Mouse (Mus musculus) mature B cell (primary cell): Measurements from ENCODE around the gene Slc29a3.

Source experiments
- in situ Hi-C: fragments of 300-500 bp; cut with MboI; formaldehyde crosslinking; loops from 2 replicates; pipeline ENCODE4 v1.14.3; 2019

The Slc29a3 gene

DNA sequence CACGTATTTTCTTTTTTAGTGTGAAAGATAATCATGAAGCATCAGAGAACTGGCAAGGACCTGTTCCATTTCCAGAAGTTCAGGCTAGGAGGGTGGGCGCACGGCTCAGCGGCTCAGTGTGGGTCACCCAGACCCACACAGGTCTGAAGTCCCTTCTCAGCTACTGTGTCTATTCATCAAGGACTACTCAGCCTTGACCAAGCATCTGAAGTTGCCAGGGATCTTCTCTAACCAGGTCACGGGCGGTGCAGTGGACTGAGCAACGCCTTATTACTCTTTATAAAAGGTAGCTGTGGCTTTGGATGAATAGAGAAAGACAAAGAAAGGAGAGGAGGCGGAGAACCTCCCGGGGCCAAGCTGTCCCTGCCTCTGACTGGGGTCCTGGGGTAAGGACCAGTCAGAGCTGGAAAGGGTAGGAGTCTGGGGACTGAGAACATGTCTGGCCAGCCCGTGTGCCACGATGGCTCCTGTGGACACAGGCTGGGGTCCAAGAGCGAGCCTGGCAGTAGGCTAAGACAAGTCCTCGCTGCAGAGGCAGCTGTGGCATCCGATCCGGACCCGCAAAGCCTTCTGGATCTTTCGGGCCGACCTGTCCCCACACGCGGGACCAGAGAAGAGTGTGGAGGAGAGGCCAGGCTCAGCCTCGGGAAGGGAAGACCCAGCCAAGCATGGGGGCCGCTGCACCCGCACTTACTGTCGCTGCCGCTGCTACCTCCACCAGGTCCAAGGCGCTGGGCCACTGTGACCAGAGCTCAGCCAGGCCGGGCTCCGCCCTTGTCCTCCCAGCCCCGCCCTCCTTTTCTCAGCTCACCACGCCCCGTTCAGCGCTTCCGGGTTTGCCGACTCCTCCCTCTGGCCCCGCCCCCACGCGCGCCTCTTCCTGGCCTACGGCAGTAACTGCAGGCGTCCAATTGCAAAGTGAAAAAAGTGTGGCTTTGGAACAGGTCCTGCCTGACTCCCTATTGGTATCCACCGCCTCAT is at the start of gene Slc29a3:
Slc29a3 (minus strand) TSS at position 755 of the 981 bp plus-strand sequence.
- in situ Hi-C loops, result loop anchor here (5.0 to 10.0 kb wide), 3 partner anchors 220 to 458 kb away; no protein-coding TSS in a partner anchor

DNA sequence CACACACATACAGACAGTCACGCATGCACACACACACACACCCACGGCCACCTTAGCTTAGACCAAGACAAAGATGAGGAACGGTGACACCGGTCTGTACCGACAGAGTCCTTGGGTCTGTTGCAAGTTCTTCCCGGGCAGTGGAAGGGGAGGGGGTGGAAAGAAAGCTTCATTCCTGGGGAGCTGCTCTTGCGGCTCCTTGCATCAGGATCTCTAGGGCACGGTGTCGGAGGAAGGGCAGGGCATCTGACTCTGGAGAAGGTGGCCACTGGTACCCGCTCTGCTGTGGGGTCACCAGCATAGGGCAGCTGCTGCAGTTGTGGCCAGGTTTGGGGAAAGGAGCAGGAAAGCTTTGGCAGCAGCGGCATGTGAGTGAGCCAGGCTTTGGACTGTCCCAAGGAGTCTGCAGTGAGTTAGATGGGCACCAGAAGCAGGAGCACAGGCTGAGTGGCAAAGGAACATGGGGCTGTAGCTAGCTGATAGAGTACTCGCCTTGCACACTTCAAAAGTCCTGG is 49.4 kb upstream of the Slc29a3 start:
- in situ Hi-C loops, result no loop called here

DNA sequence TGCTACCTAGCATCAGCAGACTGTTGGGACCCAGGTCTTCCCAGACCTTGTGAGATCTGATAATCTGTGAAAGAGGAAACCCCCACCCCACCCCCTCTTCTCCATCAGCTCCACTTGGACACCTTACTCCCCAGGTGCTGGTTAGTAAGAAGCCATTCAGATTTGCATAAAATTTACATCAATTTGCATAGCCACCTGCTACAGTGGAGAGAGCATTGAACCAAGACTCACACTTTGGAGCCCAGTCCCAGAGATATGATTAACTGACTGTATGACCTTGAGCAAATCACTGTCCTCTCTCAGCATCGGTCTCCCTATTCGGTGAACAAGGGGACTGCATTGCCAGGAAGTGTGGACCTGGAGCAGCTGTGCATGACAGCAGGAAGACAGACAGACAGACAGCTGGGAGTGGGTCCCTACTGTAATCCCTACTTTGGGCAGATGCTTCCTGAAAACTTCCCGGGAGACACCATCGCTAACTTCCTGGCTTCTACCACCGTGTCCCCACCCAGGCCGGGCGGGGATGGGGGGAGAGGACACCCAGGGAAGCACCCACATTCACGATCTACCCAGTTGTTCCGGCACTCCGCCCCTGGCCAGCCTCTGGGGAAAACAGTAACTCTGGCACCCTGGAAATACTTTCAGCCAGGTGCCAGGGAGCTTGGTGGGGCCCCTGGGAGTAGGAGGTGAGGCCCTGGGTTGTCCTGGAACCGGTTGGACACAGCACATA is 48.7 kb upstream of the Slc29a3 start:
- in situ Hi-C loops, result no loop called here

DNA sequence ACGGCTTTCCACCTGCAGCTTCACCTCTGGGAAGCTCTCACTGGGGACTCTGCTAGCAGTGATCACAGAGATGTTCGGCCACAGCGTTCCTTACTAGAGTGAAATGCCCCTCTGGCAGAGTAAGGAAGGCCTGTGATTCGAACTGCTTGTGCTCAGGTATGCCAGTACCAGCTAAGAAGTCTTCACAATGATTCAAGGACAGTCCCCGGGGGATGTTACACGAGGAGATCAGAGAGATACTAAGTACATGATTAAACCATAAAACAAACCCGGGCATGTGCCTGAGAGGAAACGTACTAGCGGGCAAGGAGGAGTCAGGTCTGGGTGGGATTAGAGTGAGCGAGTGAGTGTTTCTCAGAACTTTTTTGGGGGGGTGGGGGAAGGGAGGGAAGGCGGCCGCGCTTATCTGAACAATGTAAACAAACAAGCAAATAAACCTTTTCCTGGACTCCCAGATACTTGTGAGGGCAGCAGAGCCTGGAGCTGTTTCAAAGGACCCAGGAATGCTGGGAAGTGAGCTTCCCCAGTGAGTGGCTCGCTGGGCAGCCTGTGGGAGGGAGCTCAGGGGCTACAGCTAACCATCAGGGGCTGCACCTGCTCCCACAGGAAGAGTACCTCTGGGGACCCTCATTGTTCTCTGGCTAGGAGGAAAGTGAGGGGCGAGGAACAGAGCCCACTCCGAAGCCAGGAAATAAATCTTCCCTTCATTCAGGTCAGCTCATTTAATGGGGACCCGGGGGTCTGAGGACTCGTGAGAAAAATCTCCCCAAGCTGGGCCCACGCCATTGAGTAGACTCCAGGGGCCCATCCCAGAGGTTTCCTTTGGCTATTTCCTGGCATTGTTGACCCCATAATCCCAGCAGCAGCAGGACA is 47.9 kb upstream of the Slc29a3 start:
- in situ Hi-C loops, result no loop called here

DNA sequence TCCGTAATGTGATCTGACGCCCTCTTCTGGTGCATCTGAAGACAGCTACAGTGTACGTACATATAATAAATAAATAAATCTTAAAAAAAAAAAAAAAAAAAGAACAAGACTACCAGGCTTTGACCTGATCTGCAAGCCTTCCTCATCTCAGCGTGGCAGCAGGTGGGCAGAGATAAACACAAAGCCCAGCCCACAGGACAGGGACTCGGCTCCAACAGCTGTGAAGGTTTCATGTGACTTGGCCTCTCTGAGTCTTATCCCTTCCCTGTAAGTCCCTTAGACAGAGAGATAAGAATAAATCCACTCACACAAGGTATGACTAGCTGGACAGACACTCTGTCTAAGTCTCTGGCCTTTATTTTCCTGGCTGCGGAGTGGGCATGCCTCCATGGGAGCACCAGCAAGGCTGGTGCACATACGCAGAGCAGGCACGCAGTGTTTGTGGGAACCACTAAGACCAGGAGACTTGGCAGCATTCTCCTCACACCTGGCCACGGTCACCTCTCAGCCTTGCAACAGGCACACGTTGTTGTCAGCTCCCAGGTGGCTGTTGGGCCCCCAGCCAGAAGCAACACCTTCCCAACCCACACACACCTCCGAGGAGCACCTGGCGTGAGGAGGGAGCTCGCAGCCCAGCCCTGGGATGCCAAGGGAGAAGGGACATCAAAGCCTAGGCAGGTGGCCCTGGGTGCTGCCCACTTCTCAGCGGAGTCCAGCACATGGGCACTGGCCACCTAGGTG is 45.3 kb upstream of the Slc29a3 start:
- in situ Hi-C loops, result no loop called here

DNA sequence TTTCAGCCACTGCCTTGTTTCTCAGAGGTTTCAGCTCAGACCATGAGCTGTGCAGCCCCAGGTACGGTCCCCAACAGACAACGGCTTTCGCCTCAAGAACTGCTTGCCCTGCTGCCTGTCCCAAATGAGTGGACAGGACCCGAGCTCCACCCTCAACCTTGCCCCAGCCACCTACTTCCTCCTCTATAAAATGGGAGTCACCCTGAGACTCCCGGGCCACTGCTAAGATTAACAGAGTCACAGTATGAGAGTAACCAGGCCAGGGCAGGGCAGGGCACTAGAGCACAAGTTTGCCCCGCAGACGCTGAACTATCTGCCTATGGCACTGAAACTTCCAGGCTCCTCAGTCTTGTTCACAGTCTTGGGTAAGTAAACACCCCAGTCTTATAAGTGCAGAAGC is 43.9 kb upstream of the Slc29a3 start:
- in situ Hi-C loops, result no loop called here

DNA sequence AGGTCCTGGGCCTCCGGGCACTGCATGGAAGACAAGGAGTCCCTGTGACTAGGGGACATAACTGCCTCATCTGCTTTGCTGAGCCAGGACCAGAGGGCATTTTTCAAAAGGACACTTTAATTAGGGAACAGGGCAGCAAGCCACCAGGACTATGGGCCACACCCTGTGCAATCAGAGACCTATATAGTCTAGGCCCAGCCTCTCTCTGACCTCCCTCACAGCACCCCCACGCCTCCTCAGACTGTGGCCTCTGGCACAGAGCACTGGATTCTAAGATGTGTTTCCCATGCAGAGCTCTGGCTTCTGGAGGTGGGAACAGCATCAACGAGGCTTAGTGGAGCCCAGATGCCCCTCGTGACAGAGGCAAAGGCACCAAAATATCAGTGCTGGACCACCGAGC is 43.4 kb upstream of the Slc29a3 start:
- in situ Hi-C loops, result no loop called here

DNA sequence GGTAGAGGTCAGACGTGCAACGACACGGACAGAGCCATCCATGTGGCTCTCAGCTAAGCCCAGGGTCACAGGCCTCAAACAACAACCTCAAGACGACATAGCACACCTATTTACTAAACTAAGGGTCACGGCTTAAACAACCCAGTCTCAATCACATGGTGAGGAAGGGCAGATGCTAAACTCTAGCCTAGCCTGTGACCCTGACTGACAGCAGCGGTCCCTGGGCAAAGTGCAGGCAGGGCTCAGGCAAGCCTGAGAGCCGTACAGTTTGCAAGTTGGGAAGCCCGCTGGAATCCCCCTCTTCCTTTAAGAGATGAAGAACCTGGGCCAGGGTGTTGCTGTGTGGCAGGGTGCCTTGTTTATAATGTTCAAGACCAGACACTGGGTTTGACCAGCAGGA is 42.2 kb upstream of the Slc29a3 start:
- in situ Hi-C loops, result no loop called here

DNA sequence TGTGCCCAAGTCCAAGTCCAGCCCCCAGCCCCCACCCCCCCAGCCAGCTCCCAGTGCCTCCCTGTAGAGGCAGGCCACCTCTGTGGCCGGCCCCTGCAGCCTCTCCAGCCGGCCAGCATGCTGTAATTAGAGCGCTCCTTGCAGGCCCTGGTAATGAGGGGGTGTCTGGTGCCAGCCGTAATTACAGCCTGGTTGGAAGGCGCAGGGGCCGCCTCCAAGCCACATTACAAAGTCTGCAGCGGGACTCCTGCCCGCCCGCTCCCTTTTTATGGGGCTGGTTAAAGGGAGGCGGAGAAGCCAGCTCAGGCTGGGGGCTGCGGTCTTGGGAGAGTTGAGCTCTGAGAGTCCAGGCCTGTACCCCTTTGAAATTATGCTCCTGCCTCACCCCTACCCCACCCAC is 41.8 kb upstream of the Slc29a3 start:
- in situ Hi-C loops, result no loop called here

DNA sequence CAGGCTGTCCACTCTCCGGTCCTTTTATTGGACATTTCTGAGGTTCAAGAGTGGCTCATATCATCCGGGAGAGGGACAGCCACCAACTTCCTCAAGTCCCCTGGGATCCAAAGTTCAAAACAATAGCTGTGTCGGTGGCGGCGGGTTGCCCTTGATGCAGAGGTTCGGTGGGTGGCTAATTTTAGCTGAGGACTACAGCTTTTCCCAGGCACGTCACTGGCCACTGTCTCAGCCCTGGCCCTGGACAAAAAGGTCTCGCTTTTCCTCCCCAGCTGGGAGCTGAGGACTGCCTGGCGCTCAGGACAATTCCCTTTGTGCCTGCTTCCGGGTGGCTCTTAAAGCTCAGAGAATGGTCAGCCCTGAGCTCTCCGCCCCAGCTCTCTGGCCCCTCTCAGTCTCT is 40.2 kb upstream of the Slc29a3 start:
- in situ Hi-C loops, result no loop called here

DNA sequence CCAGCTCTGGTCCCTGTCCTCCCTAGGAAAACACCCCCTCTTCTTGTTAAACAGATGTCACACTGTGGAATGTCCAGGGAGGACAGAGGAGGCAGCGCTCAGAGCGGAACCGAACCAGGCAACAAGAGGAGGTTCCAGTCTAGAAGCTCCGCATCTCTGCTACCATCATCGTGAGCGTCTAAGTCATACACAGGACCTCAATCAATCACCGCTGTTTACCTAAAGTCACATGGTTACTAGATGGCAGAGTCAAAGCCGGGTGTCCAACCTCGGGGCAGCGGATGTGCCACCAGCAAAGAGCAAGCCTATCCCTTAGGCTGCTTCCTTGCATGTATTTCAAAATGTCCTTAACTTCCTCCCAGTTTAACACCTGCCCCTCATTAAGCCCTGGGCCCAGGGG is 39.8 kb upstream of the Slc29a3 start:
- in situ Hi-C loops, result no loop called here

DNA sequence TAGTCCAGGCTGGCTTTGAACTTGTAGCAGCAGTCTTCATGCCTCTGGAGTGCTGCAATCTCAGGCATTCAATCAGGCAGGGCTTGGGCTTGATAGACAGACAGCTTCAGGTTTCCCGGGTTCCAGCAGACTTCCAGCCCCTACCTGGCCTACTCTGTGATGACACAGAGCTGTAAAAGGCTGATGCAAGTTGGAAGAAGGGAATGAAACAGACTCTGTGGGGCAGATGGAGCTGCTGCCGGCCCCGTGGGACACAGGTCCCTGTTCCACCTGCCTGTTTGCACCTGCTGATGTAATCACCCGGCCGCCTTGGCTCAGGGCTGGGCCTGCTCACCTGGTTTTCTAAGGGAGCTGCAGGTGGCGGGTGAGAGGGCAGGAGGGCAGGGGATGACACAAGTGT is 38.3 kb upstream of the Slc29a3 start:
- in situ Hi-C loops, result no loop called here

DNA sequence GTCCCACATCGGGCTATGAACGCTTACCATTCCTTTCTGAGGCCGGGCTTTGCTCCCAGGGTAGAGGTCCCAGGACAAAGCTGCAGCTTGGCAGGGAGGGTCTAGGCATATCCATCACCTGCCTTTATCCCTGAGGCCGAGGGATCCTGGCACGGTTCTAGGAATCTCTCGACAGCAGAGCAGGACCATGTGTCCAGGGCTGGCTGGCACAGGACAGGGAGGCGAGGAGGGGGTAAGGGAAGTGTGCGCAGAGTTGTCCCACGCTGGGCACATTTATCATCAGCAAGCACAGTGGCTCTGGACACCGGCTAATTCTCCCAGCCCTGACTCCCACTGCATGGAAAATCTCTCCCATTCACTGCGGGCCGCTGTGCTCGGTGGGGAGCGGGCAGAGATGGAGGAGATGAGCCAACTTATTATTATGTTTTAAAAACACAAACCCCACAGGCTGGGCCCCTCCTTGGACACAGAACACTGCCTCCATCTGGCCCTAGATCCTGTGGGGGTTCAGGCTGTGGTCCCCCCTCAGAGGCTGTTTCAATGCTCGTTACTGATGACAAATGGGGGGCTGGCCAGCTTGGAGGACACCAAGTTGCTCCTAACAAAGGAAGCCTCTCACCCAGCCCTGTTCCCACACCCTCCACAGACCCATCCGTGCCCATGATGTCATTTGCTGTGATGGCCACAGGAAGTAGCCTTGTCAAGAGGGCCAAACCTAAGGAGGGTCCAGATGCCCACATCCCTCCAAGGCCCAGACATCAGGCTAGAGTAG is 34.9 kb upstream of the Slc29a3 start:
- in situ Hi-C loops, result no loop called here

DNA sequence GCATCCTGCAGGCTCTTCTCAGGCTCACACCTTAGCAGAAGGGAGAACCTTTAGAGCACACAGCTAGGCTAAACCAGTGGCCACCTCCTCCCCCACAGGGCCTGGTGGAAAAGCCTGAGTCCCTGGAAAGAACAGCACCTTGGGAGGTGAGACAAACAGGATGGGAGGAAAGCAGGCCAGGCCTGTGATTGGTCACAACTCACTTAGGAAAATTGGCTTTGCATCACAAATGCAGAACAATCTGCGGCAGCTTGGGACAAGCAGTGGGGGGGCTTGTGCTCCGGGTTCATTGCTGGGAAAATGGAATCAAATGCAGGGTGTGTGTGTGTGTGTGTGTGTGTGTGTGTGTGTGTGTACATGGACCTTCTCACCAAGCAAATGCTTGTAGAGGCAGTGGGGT is 31.0 kb upstream of the Slc29a3 start:
- in situ Hi-C loops, result no loop called here

DNA sequence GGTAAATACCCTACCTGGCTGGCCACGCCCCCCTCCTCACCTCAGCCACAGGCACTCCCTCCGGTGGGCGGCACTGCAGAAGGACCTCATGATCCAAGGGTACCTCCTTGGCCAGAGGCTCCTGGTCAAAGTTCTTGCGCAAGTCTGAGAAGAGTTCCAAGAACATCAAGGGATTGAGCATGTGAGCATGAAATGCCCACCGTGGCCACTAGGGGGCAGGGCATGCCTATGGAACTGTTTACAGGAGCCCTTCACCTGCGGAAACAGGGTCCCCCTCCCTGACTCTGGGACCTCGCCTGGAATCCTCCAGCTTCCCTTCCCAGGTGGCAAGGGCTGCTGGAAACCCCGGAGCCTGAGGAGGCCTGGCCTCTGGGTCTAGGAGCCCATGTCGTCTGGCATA is 27.0 kb upstream of the Slc29a3 start:
- in situ Hi-C loops, result no loop called here

DNA sequence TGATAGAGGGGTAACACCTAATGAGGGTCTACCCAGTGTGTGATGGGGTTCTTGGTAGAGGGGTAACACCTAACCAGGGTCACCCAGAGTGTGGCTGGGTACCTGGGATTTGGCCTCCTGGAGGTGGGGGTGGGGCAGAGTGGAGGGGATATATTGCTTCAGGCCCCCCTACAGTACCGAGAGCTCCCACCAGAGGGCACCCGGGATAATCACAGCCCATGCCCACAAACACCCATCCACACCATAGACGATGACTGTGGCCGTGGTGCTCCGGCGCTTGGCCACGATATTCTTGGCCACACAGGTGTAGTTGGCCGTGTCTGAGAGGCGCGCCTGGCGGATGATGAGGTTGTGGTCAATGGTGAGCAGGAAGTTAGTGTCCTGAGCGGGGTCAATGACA is 25.9 kb upstream of the Slc29a3 start:
- in situ Hi-C loops, result no loop called here

DNA sequence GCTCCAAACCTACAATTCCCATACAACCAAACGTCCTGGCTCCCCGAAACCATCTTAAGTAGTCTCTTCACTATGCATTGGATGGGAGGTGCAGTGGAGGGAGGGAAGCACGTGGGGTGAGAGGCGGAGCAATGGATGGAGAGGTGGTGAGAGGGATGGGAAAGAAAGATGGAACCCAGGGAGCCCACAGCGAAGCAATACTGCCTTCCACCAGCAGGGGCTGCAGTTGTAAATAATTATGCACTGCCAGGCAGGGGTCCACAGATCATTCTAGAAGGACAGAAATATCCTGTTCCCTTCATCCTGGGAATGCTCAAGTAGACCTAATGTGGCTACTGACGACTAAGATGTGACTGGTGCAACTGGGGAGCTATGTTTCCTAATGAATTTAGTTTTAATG is 22.9 kb upstream of the Slc29a3 start:
- in situ Hi-C loops, result no loop called here

DNA sequence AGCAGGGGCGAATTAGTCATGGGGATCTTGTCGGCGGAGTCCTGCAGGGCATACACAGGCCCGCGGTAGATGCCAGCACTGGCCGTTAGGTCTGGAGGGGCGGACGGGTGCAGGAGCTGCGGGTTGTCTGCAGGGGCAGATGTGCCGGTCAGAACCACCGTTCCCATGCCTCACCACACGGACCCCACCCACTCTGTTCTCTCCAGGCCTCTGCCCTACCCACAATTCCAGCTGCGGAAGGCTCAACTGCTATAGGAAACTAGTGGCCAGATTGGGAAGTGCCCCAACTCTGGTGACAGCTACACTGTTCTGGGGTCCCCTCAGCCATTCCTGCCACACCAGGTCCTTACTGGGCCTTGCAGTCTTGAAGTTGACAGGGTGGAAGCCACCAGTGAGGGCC is 22.0 kb upstream of the Slc29a3 start:
- in situ Hi-C loops, result no loop called here

DNA sequence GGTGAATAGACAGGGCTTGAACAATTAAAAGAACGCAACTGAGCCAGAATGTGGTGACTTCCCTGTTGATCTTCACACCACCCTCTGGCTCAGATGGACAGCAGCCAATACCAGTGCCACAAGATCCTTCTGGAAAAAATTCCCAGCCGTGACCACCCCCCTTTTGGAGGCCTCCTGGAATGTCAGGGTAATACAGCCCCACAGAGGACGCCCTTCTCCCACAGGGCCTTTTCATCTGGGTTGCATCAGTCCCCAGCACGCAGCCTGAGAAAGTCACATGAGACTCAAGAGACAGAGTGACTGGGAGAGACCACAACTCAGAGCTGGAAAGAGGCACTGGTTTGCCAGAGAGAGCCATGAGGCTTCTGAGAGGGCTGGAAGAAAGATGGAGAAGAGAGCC is 18.3 kb upstream of the Slc29a3 start:
- in situ Hi-C loops, result no loop called here

DNA sequence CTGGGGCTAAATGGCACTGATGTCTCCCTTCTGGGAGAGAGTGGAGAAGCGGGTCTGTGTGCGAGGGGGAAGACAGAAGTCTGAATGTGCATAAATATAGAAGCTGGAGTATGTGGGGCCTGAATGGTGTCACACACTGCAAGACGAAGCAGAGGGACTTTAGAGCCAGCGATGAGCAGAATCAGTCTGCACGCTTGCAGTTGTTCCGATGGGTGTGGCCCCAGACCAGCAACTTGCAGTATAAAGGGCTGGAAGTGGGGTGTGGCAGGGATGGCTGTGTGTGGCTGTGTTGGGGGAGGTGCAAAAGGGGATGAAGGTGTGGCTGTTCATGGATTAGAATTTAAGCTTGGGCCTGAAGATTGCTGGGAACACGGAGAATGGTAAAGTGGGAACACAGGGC is 16.0 kb upstream of the Slc29a3 start:
- in situ Hi-C loops, result no loop called here
